Mouse (Mus musculus) small intestine, adult 2 months (tissue): ENCODE results near the gene Smo.

ENCODE experiments used
- CTCF ChIP-seq: fragments of 200-500 bp; IDR thresholded peaks from 2 replicates; pipeline ENCODE4 v1.5.1; 2012; ENCODE audit warnings: low read depth, mild to moderate bottlenecking, control low read depth, inconsistent platforms, low read length, moderate library complexity, mixed read lengths; ENCODE audit not compliant: insufficient replicate concordance, insufficient read length; ENCODE audit errors: extremely low read depth
- POLR2A ChIP-seq: fragments of 200-500 bp; IDR thresholded peaks from 2 replicates; pipeline ENCODE4 v1.6.1; 2012; ENCODE audit warnings: low read depth, mild to moderate bottlenecking, control low read depth, inconsistent platforms, low read length, moderate library complexity

- TF ChIP-seq CTCF, result no peak
- TF ChIP-seq POLR2A, result peak; percentile 98
These were observed 32.7 kb downstream of the Smo start, which contains the start of gene Ahcyl2 for GRCm38 (mm10) chr6:29767813-29768660.
